Mouse (Mus musculus): Measurements from ENCODE around the gene Olfr215.
"Not testable (repeated sequence)": the region's sequence is repeated elsewhere in the genome, so short reads cannot be mapped to it uniquely, and the experiment has no call there.

Gene Olfr215

GRCm38 (mm10) chr6:116584095-116584494 lies at the start of gene Olfr215:
Olfr215 (minus strand) TSS chr6:116584195.
- DNase-seq (ENCODE audit: low read depth, low spot score), result no peak
- Histone ChIP-seq H3K27me3 (ENCODE audit: control insufficient read depth, insufficient read depth, low read length, poor library complexity, severe bottlenecking) (no peaks in the 10 kb centered on the region), H3K36me3 (ENCODE audit: control insufficient read depth, insufficient read depth, low read length, poor library complexity, severe bottlenecking) (no peaks in the 10 kb centered on the region)

GRCm38 (mm10) chr6:116632129-116632528 lies 48.1 kb upstream of the Olfr215 start:
- Histone ChIP-seq H3K27me3 (ENCODE audit: control insufficient read depth, insufficient read depth, low read length, poor library complexity, severe bottlenecking) (no peaks in the 10 kb centered on the region), H3K36me3 (ENCODE audit: control insufficient read depth, insufficient read depth, low read length, poor library complexity, severe bottlenecking) (no peaks in the 10 kb centered on the region)
- DNase-seq (ENCODE audit: low read depth, low spot score), result peak; percentile 84

GRCm38 (mm10) chr6:116629766-116630165 lies 45.8 kb upstream of the Olfr215 start:
- DNase-seq (ENCODE audit: low read depth, low spot score), result no peak
- no peaks in the 10 kb centered on the region for H3K27me3 ChIP-seq (ENCODE audit: control insufficient read depth, insufficient read depth, low read length, poor library complexity, severe bottlenecking)
- 0 out of 2 replicates have a peak, but pooled peaks cover 3% of the 10 kb centered on the region for H3K36me3 ChIP-seq (ENCODE audit: control insufficient read depth, insufficient read depth, low read length, poor library complexity, severe bottlenecking)

- DNase-seq (ENCODE audit: low read depth, low spot score), result peak; percentile 71
- no peaks in the 10 kb centered on the region for H3K27me3 ChIP-seq (ENCODE audit: control insufficient read depth, insufficient read depth, low read length, poor library complexity, severe bottlenecking)
- 0 out of 2 replicates have a peak, but pooled peaks cover 3% of the 10 kb centered on the region for H3K36me3 ChIP-seq (ENCODE audit: control insufficient read depth, insufficient read depth, low read length, poor library complexity, severe bottlenecking)
Measured at GRCm38 (mm10) chr6:116628539-116629171, 44.7 kb upstream of the Olfr215 start, which contains the start of gene Zfp422. Zfp422 (minus strand) TSS chr6:116628999.

- Histone ChIP-seq H3K27me3 (ENCODE audit: control insufficient read depth, insufficient read depth, low read length, poor library complexity, severe bottlenecking) (no peaks in the 10 kb centered on the region), H3K36me3 (ENCODE audit: control insufficient read depth, insufficient read depth, low read length, poor library complexity, severe bottlenecking) (0 out of 2 replicates have a peak, but pooled peaks cover 3% of the 10 kb centered on the region)
- no peak for DNase-seq (ENCODE audit: low read depth, low spot score)
Measured at GRCm38 (mm10) chr6:116628095-116628494, 44.1 kb upstream of the Olfr215 start.

- not testable (repeated sequence) for H3K27me3 ChIP-seq (ENCODE audit: control insufficient read depth, insufficient read depth, low read length, poor library complexity, severe bottlenecking); H3K36me3 ChIP-seq (ENCODE audit: control insufficient read depth, insufficient read depth, low read length, poor library complexity, severe bottlenecking); DNase-seq (ENCODE audit: low read depth, low spot score)
Measured at GRCm38 (mm10) chr6:116626417-116626816, 42.4 kb upstream of the Olfr215 start.

GRCm38 (mm10) chr6:116621318-116622023 lies 37.5 kb upstream of the Olfr215 start:
- Histone ChIP-seq H3K27me3 (ENCODE audit: control insufficient read depth, insufficient read depth, low read length, poor library complexity, severe bottlenecking) (no peaks in the 10 kb centered on the region), H3K36me3 (ENCODE audit: control insufficient read depth, insufficient read depth, low read length, poor library complexity, severe bottlenecking) (0 out of 2 replicates have a peak, but pooled peaks cover 3% of the 10 kb centered on the region)
- DNase-seq (ENCODE audit: low read depth, low spot score), result no peak

GRCm38 (mm10) chr6:116618073-116618472 lies 34.1 kb upstream of the Olfr215 start:
- Histone ChIP-seq H3K36me3 (ENCODE audit: control insufficient read depth, insufficient read depth, low read length, poor library complexity, severe bottlenecking) (no peaks in the 10 kb centered on the region), H3K27me3 (ENCODE audit: control insufficient read depth, insufficient read depth, low read length, poor library complexity, severe bottlenecking) (no peaks in the 10 kb centered on the region)
- no peak for DNase-seq (ENCODE audit: low read depth, low spot score)

- H3K36me3 ChIP-seq (ENCODE audit: control insufficient read depth, insufficient read depth, low read length, poor library complexity, severe bottlenecking), result no peaks in the 10 kb centered on the region
- no peaks in the 10 kb centered on the region for H3K27me3 ChIP-seq (ENCODE audit: control insufficient read depth, insufficient read depth, low read length, poor library complexity, severe bottlenecking)
- no peak for DNase-seq (ENCODE audit: low read depth, low spot score)
Measured at GRCm38 (mm10) chr6:116615719-116616118, 31.7 kb upstream of the Olfr215 start.

- DNase-seq (ENCODE audit: low read depth, low spot score), result no peak
- H3K36me3 ChIP-seq (ENCODE audit: control insufficient read depth, insufficient read depth, low read length, poor library complexity, severe bottlenecking), result no peaks in the 10 kb centered on the region
- H3K27me3 ChIP-seq (ENCODE audit: control insufficient read depth, insufficient read depth, low read length, poor library complexity, severe bottlenecking), result no peaks in the 10 kb centered on the region
Measured at GRCm38 (mm10) chr6:116607230-116607629, 23.2 kb upstream of the Olfr215 start.

- not testable (repeated sequence) for H3K27me3 ChIP-seq (ENCODE audit: control insufficient read depth, insufficient read depth, low read length, poor library complexity, severe bottlenecking); H3K36me3 ChIP-seq (ENCODE audit: control insufficient read depth, insufficient read depth, low read length, poor library complexity, severe bottlenecking); DNase-seq (ENCODE audit: low read depth, low spot score)
Measured at GRCm38 (mm10) chr6:116600969-116601368, 17.0 kb upstream of the Olfr215 start.

- DNase-seq (ENCODE audit: low read depth, low spot score), result peak; percentile 33
Measured at GRCm38 (mm10) chr6:116569834-116570233, 14.2 kb downstream of the Olfr215 start.

GRCm38 (mm10) chr6:116554952-116555351 lies 29.0 kb downstream of the Olfr215 start:
- no peaks in the 10 kb centered on the region for H3K36me3 ChIP-seq (ENCODE audit: control insufficient read depth, insufficient read depth, low read length, poor library complexity, severe bottlenecking)
- no peak for DNase-seq (ENCODE audit: low read depth, low spot score)

More at GRCm38 (mm10) chr6:116569834-116570233, 14.2 kb downstream of the Olfr215 start:
- no peaks in the 10 kb centered on the region for H3K36me3 ChIP-seq (ENCODE audit: control insufficient read depth, insufficient read depth, low read length, poor library complexity, severe bottlenecking)
- H3K27me3 ChIP-seq (ENCODE audit: control insufficient read depth, insufficient read depth, low read length, poor library complexity, severe bottlenecking), result no peaks in the 10 kb centered on the region

GRCm38 (mm10) chr6:116553935-116554334 lies 30.1 kb downstream of the Olfr215 start, which contains the start of gene Olfr214:
Olfr214 (plus strand) TSS chr6:116554235.
- H3K36me3 ChIP-seq (ENCODE audit: control insufficient read depth, insufficient read depth, low read length, poor library complexity, severe bottlenecking), result no peaks in the 10 kb centered on the region
- DNase-seq (ENCODE audit: low read depth, low spot score), result no peak
- H3K27me3 ChIP-seq (ENCODE audit: control insufficient read depth, insufficient read depth, low read length, poor library complexity, severe bottlenecking), result no peaks in the 10 kb centered on the region

More at GRCm38 (mm10) chr6:116554952-116555351, 29.0 kb downstream of the Olfr215 start:
- no peaks in the 10 kb centered on the region for H3K27me3 ChIP-seq (ENCODE audit: control insufficient read depth, insufficient read depth, low read length, poor library complexity, severe bottlenecking)

GRCm38 (mm10) chr6:116550841-116551240 lies 33.2 kb downstream of the Olfr215 start, which contains the start of gene Gm5580:
Gm5580 (plus strand) TSS chr6:116551141.
- not testable (repeated sequence) for DNase-seq (ENCODE audit: low read depth, low spot score); H3K36me3 ChIP-seq (ENCODE audit: control insufficient read depth, insufficient read depth, low read length, poor library complexity, severe bottlenecking); H3K27me3 ChIP-seq (ENCODE audit: control insufficient read depth, insufficient read depth, low read length, poor library complexity, severe bottlenecking)

Measured in splenic B cell, adult 2 months (primary cell).